Mouse (Mus musculus) cerebellum, adult 8-10 months (tissue): ENCODE measurements around the gene Dennd6b.

Source experiments
- DNase-seq: peaks from one replicate; pipeline ENCODE4 v3.0.0; 2022

Dennd6b gene

DNA sequence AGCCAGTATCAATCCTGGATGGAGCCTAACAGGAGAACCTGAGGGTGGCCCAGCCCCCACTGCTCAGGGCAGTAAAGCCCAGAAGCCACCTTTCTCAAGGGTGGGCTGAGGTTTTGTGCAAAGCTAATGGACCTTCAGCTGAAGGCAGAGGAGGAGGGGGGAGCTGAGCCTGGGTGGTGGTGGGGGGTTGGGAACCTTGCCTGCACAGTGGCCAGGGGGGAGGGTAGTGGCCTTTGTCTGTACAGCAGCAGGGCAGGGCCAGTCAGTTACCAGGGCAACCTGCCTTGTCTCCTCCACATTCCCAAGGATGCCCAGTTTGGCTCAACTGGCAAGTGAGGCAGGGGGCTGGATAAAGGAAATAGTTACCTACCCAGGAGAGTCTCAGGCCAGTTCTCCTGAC, 44.0 kb downstream of the Dennd6b start:
- no peak for DNase-seq

DNA sequence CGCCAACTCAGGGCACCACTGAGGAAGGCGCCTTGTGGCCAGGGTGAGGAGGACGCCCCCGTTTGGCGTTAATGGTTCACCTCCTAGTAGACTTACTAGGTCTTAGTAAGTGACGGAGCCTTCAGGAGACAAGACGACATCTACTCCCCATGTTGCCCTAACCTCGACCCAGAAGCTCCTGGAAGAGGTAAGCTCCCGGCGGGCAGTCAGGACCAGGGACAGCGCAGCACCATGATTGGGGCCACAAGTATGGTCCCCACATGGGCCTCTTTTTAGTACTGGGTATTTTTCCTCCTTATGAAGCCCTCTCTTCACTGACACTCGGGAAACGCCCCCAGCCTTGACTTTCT, 46.3 kb downstream of the Dennd6b start:
- no peak for DNase-seq

DNA sequence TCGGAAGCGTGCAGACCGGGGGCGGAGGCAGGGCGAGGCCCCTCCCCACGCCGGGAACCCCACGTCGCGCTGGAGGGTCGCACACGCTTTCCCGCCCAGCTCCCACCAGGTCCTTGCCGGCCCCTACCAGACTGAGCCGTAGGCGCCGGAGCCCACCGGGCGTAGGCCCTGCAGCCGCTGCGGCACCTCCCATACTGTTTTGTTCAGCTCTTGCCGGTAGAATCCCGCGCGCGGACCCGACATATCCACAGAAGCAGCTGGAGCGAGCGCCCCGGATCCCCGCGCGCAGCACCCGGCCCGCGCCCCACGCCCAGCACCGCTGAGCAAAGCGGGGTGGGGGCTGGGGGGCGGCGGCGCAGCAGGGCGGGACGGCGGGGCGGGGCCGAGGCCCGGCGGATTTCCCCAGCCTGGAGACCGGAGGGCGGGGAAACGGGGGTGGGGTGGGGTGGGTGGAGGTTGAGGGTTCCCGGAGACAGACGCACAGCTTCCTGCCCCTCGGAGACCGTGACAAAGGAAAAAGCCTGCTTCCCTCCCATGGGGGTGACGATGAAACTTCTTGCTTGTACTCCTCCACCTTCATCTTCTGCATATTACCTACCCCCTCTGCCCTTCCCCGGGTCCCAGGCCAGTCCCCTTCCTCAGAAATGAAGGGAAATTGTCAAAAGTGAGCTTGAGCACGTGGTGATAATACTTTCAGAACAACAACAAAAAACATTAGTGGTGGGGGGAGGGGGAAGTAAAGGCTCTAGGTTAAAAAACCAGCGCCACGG, 46.8 kb downstream of the Dennd6b start, which contains the start of gene Mapk11:
Gene Mapk11, minus strand, starts transcription at position 358 of the 770 bp plus-strand sequence.
- DNase-seq = no peak

DNA sequence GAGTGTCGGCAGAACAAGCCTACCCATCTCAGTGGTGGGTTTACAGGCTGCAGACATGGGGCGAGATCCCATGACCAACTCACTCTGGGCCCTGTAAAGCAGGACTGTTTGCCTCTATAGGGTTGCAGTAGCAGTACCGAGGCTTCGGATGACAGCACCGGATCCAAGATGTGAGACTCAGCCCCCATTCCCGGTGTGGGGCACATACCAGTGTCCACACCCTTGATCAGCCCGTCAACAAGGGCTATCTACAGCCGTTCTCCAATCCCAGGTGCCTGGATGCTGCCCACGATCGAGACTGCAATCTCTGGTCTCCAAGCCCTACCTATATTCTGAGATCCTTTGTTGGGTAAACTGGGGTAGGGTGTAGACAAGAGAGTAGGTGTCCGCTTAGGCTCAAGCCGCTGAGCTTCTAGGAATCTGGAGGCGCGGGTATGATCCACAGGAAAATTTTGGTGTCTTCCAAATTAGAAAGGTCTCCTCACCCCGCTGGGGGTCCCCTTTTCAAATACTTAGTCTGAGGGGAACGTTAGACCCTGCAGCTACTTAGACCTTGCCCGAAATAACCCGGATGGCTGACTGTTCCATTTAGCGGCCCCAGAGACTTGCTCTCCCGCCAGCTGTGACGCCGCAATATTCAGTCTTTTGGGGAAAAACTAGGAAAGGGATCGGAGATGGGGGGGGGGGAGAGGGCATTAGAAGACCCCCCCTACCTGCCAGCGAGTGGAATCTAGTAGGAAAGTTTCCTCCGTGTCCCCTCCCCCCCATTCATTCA, 47.6 kb downstream of the Dennd6b start:
- no peak for DNase-seq

DNA sequence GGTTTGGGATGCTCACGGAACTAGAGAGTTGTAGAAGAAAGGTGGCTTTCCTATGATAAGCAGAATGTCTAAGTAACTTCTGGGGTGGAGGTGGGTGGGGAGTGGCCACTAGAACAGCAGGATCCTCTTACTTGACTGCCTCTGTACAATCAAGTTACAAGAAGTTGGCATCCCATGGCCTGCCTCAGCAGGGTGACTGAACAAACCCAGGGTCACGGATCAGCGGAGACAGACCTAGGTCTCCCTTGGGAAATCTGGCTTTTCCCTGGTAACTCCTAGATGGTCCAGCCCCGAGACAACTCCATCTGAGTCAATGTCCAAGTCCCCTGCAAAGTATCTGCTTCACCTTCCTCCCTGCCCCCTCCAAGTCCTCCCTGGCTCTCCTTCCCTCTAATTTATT, 48.4 kb downstream of the Dennd6b start:
- DNase-seq = no peak

DNA sequence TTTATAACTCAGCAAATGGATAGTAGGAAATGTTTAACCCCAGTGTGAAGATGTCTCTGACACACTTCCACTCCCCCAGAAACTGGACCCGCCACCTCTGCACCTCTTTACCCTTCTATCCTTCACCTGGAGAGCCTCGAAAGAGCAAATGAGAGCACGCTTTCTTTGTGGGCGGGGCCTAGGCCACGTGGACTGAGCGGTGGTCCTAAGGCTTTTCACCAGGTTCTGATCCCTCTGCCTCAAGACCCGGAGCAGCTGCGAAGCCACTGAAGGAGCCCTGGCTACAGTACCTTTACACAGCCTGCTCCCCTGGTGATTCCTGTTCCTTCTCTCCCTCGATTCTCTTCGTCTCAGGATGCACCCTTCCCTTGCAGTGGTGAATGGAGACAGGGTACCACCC, 48.8 kb downstream of the Dennd6b start:
- no peak for DNase-seq

DNA sequence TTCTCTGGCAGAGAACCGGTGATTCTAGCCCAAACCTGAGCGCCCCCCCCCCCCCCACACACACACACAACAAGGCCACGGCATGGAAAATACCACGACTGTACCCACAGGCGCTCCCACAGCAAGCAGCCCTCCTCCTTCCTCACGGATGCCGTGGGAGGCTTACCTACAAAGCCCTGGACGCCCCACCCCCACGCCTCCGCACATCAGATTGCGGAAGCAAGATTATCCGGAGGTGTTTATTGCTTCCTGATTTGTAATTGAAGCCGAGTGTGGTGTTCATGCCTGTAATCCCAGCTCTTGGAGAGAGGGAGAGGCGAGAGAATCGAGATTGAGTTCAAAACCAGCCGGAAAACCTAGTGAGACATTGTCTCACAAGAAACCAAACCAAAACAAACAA, 49.3 kb downstream of the Dennd6b start:
- peak; percentile 64 for DNase-seq

DNA sequence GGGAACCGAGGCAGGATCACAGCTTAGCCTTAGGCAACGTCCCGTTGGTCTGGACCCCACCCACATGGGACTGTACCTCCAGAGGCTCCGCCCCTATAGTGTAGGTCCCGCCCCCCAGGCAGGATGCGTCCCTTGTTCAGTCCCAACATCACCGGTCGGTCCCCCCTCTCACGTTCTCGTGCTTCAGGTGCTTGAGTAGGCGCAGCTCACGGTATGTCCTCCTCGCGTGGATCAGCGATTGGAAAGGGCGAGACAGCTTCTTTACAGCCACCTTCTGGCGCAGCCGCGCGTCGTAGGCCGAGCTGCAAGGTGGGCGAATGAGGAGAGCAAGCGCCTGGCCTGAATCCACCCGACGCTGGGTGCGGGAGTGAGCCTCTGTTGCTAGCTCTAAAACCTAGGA, 49.8 kb downstream of the Dennd6b start:
- DNase-seq = peak; percentile 81

DNA sequence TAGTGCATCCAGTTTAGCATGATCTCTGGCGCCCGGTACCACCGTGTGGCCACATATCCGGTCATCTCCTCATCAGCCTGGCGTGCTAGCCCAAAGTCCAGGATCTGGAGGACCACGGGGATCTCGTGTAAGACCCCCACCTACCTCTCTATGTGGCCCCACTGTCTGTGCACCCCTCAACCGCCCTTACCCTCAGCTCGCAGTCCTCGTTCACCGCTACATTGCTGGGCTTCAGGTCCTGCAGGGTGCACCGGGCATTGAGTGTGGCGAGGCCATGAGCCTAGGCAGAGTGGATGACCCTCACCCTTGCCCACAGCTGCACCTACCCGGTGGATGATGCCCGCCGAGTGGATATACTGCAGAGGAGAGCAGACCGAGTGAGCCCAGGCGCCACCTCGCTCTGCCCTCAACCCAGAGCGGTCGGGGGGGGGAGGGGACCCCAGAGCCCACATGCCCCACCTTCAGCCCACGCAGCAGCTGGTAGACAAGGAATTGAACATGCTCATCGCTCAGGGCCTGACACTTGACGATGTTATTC, 50.4 kb downstream of the Dennd6b start:
- no peak for DNase-seq

DNA sequence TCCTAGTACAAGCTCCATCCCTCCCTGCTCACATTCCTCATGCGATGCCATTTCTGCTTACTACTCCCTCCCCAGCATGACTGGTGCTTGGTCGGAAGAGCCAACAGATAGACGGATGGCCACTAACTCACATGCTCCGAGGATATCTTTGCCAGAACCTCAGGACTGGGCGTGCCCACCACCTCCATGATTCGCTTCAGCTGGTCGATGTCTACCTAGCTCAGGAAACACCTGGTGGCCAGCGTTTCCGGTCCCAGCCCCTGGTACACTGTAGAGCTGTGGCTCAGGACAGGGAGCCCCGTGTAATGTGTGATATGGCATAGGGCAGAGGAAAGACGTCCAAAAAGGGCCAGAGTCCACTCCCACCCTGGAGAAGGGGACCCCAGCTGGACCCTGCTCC, 51.3 kb downstream of the Dennd6b start:
- DNase-seq = no peak

DNA sequence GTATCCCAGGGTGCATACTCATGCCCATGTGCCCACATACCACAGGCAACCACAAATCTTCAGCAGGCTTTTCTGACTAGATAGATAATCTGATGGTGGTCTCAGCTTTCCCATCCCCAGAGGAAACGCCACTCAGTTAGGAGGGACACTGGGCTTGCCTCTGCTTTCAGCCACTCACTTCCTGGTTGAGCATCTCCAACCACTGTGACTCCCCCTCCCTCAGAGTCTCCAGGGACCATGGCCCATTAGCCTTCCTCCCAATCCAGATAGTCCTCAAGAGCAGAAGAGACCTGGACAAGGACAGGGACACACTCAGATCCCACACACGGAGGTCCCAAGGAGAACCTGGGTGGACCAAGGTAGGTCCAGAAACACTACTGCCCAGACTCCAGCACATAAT, 53.2 kb downstream of the Dennd6b start:
- no peak for DNase-seq

DNA sequence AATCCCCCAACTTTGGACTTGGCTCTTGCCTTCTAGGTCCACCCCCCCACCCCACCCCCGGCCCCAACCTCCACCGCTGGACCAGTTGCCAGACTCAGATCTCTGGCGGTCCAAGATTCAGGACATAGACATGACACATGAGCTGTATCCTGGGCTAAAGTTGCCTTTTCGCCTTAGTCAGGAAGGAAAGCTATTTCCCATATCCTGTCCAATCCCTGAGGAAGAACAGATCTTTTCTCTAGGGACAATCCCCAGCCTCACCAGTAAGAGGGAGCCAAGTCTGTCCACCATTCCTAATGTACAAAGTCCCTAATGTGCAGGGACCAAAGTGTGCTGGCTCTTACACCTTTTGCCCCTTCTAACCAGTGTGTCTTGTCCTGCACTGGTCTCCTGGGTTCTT, 54.4 kb downstream of the Dennd6b start:
- DNase-seq = no peak

DNA sequence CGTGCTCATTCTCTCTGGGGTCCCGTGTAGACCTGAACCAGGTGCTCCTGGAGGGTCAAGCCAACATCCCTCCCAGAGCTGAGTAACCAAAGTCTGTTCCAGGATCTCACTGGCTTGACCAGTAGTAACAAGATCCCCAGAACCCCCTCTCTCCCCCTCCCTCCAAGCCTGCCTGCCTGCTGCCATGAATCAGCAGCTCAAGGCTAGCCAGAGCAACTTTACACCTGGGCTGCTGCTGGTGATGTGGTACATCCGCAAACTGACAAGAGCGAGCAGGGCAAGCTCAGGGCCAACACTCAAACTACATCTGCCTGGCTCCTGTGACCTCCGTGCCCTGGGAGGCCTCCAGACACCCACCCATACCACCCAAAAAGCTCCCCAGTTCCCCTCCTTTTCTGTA, 54.9 kb downstream of the Dennd6b start:
- DNase-seq = no peak

DNA sequence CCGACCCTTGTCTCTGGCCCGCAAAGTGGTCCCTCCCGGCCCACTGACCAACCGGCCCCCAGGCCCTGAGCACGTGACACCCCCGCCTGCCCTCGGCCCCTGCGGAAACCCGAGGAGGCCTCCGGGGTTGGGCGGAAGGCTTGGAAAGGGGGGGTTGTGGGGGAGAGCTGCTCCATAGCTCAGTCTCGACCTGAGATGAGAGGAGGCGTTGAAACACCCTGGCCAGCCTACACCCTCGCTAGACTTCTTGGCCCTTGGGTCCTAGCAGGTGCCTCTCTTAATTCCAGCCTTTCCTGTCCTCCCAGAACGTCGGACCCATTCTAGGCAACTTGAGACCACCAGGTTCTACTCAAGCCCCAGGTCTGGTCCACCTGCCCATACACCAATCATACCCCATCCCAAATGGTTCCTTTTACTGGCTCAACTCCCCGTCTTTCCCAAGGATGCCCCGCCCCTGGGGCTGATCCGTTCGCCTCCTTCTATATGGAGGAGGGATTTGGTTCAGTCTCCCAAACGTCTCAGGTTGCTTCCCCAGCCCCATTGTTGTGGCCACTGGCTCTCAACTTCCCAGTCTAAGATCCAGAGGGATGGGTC, 55.5 kb downstream of the Dennd6b start, which contains the start of gene Mapk12:
Gene Mapk12, minus strand, starts transcription at position 45 of the 594 bp plus-strand sequence.
- peak; percentile 71 for DNase-seq

DNA sequence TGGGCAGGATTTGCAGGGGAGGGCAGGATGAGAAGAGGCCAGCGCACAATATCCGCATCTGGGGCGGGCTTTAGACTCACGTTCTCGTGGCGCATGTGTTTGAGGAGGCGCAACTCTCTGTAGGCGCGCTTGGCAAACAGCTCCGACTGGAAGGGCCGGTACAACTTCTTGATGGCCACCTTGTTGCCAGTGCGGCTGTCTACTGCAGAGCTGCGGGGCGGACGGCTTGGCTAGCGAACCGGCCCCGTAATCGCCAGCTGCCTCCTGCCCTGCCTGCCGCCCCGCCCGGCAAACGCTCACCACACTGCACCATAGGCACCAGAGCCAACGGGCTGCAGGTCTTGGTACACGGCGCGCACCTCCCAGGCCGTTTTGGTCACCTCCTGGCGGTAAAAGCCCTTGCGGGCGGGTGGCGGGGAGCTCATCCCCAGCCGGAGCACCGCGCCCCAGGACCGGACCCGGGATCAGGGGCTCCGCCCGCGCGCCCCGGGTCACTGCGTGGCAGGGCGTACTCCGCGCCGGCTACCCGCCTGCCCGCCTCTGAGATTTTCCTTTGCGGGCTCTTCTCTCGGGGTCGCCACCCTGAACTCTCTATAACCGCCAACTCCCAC, 56.1 kb downstream of the Dennd6b start:
- peak; percentile 77 for DNase-seq

DNA sequence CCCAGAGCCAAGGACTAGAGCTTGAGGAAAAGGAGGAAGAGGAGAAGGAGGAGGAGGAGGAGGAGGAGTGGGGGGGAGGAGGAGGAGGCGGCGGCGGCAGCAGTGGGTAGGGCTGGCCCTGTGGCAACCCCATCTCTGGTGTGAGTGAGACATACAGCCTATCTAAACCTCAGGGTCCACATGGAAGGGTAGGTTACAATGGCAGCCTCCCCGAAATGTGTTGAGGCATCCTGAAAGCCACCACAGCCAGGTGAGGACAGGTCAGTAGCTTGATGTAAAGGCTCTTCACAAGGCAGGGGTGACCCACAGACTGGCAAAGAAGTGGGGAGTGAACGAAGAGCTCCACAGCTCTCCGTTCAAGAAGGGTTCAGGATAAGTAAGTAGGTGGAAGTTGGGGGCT, 57.8 kb downstream of the Dennd6b start:
- DNase-seq = no peak

DNA sequence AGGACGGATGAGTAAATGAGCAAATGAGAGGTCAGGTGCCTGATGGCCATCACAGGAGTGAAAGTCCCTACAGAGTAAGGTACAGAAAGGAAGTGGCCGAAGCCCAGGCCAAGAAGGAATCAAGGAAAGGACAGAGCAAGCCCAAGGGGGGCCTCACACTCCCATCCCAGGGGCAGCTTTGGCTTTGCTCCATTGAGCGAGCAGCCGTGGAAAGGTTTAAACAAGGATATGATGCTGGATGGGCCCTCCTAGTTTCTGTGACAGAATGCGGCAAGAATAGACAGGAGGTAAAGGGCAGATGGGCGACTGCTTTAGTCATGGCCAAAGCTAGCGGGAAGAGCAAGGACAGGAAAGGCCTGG, 58.3 kb downstream of the Dennd6b start:
- peak; percentile 56 for DNase-seq

DNA sequence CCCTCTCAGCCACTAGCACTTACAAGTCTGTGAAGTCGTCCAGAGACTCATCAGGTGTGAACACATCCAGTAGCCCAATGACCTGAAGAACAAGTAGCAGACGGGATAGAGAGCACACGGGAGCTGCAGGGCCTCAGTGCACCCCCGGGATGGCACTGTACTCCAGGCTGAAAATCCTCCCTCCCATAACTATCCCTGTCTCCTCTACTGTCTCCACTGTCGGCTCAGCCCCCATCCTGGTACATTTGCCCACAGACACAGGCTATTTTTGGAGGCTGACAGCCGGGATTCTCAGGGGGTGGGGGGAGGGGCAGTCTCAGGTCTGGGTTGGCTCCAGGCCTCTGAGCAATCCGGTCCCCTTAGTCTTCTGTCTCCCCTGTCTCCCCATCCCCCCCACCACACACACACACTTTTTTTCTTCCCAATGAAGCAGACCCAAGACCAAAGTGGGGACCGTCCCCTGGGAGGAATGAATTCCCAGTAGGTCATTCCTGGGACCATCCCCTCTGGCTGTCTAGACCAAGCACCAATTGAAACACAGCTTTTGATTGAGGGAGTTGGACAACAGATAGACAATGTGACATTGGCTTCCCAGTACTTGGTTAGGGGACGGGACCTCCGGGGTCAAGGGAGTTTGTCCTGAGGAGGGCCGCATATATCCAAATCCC, 58.8 kb downstream of the Dennd6b start:
- DNase-seq = no peak

DNA sequence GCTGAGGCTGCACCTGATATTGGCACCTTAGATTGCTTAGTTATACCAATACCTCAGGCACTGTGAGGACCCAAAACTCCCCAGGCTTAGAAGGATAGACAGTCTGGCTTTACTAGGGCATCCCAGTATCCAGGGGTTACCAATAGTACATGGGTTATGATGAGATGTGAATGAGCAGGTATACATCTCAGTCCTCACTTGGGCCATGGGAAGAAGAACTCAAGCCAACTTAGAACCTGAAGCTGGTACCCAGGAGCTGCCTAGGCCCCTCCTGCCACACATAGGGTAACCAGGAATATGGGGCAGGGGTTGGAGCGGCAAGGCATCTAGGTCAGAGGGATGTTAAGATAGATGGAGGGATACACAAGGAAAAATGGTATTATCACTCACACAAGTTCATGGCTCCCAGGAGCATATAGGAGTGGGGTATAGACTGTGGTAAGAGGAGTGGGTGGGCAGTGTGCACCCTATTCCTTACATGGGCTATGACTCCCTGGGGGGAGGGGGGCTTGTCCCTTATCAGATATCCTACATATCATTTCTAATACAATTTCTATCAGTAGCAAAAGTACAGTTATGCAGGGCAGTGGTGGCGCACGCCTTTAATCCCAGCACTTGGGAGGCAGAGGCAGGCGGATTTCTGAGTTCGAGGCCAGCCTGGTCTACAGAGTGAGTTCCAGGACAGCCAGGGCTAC, 59.7 kb downstream of the Dennd6b start:
- no peak for DNase-seq
